Mouse (Mus musculus): Measurements from ENCODE around the gene H2al1h. TPM values are rescaled to one million over a fixed set of nuclear protein-coding genes. Genes with fewer than 3 reads are reported as not detected.

Gene H2al1h
- polyA plus RNA-seq, 1 experiment: not detected

GRCm38 (mm10) chrX:11361261-11361660 lies 40.0 kb downstream of the H2al1h start:
- WGBS: 43% methylated on average over 2 of the region's 2 CpGs
- no peak for DNase-seq
- no peak for TF ChIP-seq CTCF (IDR thresholded peaks at IDR 0.05; ENCODE audit: borderline replicate concordance, control insufficient read depth, extremely low read depth, insufficient read depth, low read length, poor library complexity)
- no peak for TF ChIP-seq POLR2A (IDR thresholded peaks at IDR 0.05; ENCODE audit: control insufficient read depth, extremely low read depth, insufficient read depth, low read length, poor library complexity)
- Histone ChIP-seq H3K27me3 (ENCODE audit: control insufficient read depth, insufficient read depth, low read length) (no peaks in the 10 kb centered on the region), H3K4me1 (replicated peaks; ENCODE audit: control insufficient read depth, insufficient read depth, low read length) (no peaks in the 10 kb centered on the region), H3K4me3 (ENCODE audit: control insufficient read depth, insufficient read depth, low read length) (no peak overlapping the region), H3K36me3 (ENCODE audit: control insufficient read depth, insufficient read depth, low read length) (no peaks in the 10 kb centered on the region), H3K27ac (ENCODE audit: control insufficient read depth, insufficient read depth, low read length) (no peak overlapping the region)

DNA sequence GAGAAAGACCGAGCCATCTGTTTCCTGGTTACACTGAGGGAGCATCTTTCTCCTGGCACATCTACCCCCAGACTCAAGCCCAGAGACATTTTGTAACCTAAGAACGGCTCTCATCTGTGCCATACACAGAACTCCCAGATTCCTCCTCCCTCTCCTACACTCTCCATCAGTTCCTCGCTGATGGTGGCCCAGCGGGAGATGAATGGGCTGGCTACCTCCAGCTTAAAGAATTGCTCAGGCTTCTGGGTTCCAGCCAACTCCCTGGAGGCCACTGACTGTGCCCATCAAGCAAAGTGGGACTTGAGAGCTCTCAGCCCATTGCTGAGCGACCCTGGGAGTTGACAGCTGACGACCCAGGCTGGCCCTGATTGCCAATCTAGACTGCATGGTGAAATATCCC lies 42.6 kb downstream of the H2al1h start:
- Histone ChIP-seq H3K4me1 (replicated peaks; ENCODE audit: control insufficient read depth, insufficient read depth, low read length) (no peaks in the 10 kb centered on the region), H3K4me3 (ENCODE audit: control insufficient read depth, insufficient read depth, low read length) (no peak overlapping the region), H3K36me3 (ENCODE audit: control insufficient read depth, insufficient read depth, low read length) (no peaks in the 10 kb centered on the region), H3K27me3 (ENCODE audit: control insufficient read depth, insufficient read depth, low read length) (no peaks in the 10 kb centered on the region), H3K27ac (ENCODE audit: control insufficient read depth, insufficient read depth, low read length) (no peak overlapping the region)
- no peak for TF ChIP-seq CTCF (IDR thresholded peaks at IDR 0.05; ENCODE audit: borderline replicate concordance, control insufficient read depth, extremely low read depth, insufficient read depth, low read length, poor library complexity)
- no peak for TF ChIP-seq POLR2A (IDR thresholded peaks at IDR 0.05; ENCODE audit: control insufficient read depth, extremely low read depth, insufficient read depth, low read length, poor library complexity)
- WGBS: 69% methylated on average over 6 of the region's 6 CpGs
- DNase-seq: no peak

- no peak for DNase-seq
- Histone ChIP-seq H3K27ac (ENCODE audit: control insufficient read depth, insufficient read depth, low read length) (no peak overlapping the region), H3K27me3 (ENCODE audit: control insufficient read depth, insufficient read depth, low read length) (no peaks in the 10 kb centered on the region), H3K36me3 (ENCODE audit: control insufficient read depth, insufficient read depth, low read length) (no peaks in the 10 kb centered on the region), H3K4me3 (ENCODE audit: control insufficient read depth, insufficient read depth, low read length) (no peak overlapping the region), H3K4me1 (replicated peaks; ENCODE audit: control insufficient read depth, insufficient read depth, low read length) (no peaks in the 10 kb centered on the region)
- no peak for TF ChIP-seq POLR2A (IDR thresholded peaks at IDR 0.05; ENCODE audit: control insufficient read depth, extremely low read depth, insufficient read depth, low read length, poor library complexity)
- TF ChIP-seq CTCF (IDR thresholded peaks at IDR 0.05; ENCODE audit: borderline replicate concordance, control insufficient read depth, extremely low read depth, insufficient read depth, low read length, poor library complexity): no peak
- 87% methylated on average over 12 of the region's 12 CpGs for WGBS
Measured at GRCm38 (mm10) chrX:11365151-11365550, 43.9 kb downstream of the H2al1h start.

Other genes with a start within 250 kb of the H2al1h start
- gene H2al1a, start 22.2 kb upstream of the H2al1h start, polyA plus RNA-seq (2012; rRNA removed): not detected in 2 replicates
- not detected in 2 replicates for gene H2al1b, start 19.1 kb upstream of the H2al1h start, polyA plus RNA-seq (2012; rRNA removed)
- not detected in 2 replicates for gene H2al1c, start 15.8 kb upstream of the H2al1h start, polyA plus RNA-seq (2012; rRNA removed)
- not detected in 2 replicates for gene H2al1d, start 12.7 kb upstream of the H2al1h start, polyA plus RNA-seq (2012; rRNA removed)
- not detected in 2 replicates for gene H2al1e, start 9.6 kb upstream of the H2al1h start, polyA plus RNA-seq (2012; rRNA removed)
- gene H2al1f, start 6.3 kb upstream of the H2al1h start, polyA plus RNA-seq (2012; rRNA removed): not detected in 2 replicates
- gene H2al1g, start 3.2 kb upstream of the H2al1h start, polyA plus RNA-seq (2012; rRNA removed): not detected in 2 replicates
- not detected in 2 replicates for gene H2al1i, start 3.2 kb downstream of the H2al1h start, polyA plus RNA-seq (2012; rRNA removed)
- not detected in 2 replicates for gene H2al1j, start 6.3 kb downstream of the H2al1h start, polyA plus RNA-seq (2012; rRNA removed)

Measured in thymus, adult 2 months (tissue).